Mouse (Mus musculus) adrenal gland, postnatal 4 days (tissue): ENCODE measurements at regions not wholly inside any gene's neighbourhood (a gene's known extent, or its start where the extent isn't known, plus 50 kb on each side); places are given as distances from the start of the nearest gene placed in this dataset.
"Not testable (repeated sequence)": the region's sequence is repeated elsewhere in the genome, so short reads cannot be mapped to it uniquely, and the experiment has no call there.

ENCODE experiments used
- DNase-seq, 2 experiments: peaks; one replicate each; pipeline ENCODE4 v3.0.0; 2021 to 2022; ENCODE audit warnings: low spot score in 2 of 2, mixed read lengths in 2 of 2

DNA sequence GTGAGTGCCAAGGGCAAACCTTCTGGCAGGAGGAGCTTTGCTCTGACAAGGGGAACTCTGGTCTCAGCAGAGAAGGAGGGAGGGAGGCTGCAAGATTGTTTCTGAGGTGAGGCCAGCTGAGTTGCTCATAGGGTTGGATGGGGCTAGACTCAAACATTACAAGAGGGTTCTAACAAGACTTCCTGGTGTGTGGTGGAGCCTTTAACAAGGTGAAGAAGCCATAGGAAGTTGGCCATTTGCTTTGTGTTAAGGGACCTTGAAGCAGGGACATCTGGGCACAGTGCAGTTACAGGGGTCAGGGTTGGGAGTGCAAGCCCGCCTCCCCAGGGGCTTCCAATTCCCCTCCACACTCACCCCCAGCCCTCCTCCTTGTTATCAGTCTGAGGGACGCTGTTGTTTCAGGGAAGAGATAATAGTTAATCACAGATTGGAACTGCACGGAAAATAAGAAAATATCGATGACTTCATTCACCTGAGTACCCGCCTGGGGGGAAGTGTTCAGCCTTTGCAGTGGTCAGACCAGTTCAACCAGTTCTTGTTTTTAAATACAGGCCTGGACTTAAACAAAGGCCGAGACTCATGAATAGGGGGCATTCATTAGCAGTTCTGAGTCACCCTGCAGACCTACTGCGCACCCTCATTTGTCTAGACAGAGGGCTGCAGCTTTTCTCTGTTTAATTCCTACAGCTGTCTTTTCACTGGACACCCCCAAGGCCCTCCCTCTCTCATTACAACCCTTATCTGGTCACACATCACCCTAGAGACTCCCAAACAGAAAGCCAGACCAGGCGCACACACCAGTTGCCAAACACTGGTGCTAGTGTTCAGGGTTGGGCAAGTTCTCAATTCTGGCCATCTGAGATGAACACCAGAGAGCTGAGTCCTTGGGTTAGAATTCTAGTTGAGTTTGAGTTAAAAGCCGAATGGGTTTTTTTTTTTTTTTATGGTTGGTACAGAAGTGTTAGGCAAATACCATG, 139.5 kb downstream of the Bcl2l11 start:
- DNase-seq, result no peak

DNA sequence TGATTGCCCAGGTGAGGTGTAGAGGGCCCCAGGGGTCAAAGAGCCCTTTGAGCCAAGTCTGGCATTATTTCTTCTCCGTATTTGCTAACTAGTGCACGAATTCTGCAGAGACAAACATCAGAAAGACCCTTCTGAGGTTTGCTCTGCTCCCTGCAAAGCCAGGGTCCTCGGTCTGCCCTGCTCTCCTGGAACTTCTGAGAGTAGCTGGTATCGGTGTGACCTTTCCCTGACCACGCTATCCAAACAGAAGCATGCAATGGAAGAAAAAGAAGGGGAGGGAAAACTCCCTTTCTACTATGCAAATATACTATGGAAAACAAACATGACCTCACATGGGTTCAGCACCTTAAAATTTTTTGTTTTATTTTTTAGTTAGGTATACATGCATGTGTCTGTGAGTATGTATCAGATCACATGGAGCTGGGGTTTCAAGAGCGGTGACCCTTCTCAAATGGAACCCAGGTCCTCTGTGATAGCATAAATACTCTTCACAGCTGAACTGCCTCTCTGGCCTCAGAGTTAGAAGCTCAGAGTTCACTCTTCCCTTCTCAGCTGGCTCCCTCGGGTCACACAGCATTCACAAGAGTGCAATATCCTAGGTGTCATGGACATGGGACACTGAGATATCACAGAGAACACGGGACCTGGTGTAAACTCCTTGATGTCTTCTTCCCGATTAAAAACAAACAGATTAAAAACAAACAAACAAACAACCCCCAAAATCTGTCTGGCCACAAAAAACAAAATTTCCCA, 144.7 kb downstream of the Bcl2l11 start:
- DNase-seq, result no peak

DNA sequence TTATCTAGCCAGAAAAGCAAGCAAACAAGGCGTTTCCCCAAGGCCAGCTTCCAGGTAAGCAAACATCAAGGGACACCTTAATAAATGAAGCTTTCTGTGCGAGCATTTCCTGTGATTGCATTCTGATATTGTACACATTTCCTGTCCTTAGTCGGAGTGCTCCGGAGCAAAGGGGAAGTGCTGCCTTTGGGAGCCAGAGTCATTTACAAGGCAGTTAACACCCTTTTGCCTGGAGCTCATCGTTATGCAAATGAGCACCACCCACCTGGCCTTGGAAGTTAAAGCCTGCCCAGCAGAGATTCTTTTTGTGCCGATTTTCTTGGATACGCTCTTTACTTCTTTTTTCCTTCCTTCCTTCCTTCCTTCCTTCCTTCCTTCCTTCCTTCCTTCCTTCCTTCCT, 147.0 kb downstream of the Bcl2l11 start:
- no peak for DNase-seq

DNA sequence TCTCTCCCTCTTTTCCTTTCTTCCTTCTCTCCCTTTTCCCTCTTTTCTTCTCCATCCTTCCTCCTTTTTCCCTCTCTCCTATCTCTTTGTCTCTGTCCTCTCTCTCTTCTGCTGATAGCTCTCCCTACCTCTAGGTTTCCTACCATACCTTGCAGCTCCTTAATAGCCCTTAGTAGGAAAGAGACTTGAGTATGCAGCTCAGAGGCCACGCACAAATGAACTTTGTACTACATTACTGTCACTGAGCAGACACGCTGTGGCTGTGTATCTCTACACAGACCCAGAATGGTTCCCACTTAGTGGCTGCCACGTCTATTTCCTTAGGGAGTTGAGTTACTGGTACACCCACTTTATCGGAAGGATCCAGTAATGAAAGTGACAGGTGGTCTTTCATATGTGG, 147.5 kb downstream of the Bcl2l11 start:
- no peak for DNase-seq

DNA sequence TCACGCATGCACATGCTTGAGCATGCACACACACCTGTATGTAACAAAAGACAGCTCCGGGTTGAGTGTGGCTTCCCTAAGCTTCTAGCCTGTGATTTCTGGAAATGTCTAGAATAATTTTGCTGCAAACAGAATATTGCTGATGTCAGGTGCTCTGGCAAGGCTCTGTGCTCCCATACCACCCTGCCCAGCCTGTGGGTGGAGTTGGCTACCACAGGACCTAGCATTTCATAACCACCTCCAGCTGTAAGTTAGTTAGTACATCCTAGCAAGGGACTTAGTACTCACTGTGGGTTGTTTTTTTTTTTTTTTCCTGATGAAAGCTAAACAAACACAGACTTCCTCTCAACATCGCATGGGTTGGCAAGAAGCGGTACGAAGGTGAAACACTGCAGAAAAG, 150.5 kb downstream of the Bcl2l11 start:
- no peak for DNase-seq

DNA sequence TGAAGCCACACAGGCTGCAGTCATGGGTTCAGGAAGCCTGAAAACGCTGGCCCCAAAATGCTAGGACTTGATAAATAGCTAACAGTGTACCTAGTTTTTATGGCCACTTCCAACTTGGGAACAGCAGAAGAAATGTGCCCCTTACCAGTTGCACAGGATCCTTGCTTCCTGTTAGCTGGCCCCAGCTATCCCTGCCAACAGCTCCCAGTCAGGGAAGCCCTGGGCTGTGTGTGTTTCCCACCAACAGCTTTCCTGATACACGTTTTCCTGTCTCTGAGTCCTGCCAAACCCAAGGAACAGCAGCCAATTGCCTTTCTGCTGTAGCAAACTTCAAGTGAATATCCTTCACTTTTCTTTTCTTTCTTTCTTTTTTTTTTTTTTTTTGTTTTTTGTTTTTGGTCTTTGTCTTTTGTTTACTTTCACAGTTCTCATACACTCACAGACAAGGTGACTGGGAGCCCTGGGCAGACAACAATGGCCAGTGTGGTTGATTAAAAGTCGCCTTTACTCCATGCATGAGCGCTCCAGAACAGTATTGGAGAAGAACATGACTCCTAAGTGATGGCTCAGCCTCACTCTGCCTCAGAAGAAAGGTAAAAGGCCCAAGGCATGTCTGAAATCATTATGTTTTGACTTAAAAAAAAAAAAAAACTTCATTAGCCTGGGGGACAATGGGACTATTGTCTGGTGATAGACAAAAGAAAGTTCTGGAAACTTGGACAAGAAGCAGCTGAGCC, 151.7 kb downstream of the Bcl2l11 start:
- no peak for DNase-seq

DNA sequence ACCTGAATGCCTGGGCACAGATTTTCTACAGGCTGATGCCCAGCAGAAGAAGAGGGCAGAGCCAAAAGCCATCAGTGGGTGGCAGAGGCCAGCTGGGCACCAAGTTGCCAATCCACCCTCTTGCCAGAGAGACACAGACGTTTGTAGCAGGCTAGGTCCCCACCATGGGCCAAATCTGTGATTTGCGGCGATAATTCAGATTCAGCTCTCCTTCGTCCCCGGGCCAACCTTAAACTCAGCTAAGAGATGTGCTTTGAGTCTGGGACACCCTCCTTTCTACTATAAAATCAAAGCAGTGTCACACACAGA, 152.2 kb downstream of the Bcl2l11 start:
- DNase-seq, result no peak

DNA sequence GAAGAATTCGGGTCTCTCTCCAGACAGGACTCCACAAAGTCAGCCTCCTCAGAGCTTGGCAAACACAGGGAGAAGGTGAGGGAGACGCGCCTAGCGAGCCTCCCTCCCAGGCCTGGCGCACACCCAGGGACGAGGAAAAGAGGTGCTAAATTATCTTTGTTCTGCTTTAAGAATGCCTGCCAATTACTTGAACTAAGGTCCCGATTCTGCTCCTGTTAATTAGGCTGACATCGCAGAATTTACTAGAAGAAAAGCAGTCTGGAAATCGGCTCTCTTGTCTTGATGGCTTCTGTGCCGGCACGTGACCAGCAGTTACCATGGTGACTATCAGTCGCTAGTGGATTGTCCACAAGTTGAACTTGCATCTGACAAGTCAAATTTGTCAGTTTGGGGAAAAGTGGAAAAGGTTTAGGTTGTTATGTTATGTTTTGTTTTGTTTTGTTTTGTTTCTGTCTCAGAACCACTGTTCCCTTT, 152.8 kb downstream of the Bcl2l11 start:
- no peak for DNase-seq

DNA sequence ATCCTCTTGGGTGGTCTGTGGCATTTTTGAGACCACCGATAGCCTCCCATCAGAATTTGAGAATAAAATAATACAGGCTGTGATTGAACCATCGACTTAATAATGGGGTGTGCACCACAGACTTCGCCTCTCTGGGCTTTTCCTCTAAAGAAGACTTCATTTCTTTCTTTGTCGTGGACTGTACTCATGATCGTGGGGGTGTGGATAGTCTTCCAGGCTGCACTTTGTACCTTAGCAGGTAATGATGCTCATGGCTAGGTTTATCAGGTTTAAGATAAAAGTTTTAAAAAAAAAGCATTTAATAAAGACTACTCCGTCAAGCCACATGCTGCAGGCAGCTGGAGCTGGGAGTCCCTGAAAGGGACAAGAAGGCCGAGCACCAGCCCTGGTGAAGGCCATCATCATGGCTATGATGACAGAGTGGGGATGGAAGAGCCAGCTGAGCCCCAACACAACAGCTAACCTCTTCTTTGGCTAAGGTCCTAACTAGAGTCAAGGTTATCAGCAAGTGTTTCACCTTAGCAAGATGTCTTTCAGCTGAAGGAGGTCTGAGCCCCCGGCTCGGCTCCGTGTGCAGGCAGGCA, 153.4 kb downstream of the Bcl2l11 start:
- DNase-seq, result no peak

DNA sequence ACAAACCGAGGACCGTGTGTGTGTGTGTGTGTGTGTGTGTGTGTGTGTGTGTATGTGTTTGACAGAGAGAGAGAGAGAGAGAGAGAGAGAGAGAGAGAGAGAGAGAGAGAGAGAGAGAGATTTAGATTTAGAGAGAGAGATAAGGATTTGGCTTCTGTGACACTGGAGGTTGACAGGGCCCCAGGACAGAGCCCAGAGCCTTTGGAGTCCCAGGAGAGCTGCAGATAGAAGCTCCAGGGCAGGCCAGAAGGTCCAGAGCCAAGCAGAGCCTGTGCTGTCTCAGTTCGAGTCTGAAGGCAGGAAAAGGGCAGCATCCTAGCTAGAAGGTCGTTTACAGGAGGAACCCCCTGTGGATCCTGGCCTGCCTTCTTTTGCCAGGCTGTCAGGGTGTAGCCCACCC, 156.8 kb downstream of the Bcl2l11 start:
- no peak for DNase-seq

DNA sequence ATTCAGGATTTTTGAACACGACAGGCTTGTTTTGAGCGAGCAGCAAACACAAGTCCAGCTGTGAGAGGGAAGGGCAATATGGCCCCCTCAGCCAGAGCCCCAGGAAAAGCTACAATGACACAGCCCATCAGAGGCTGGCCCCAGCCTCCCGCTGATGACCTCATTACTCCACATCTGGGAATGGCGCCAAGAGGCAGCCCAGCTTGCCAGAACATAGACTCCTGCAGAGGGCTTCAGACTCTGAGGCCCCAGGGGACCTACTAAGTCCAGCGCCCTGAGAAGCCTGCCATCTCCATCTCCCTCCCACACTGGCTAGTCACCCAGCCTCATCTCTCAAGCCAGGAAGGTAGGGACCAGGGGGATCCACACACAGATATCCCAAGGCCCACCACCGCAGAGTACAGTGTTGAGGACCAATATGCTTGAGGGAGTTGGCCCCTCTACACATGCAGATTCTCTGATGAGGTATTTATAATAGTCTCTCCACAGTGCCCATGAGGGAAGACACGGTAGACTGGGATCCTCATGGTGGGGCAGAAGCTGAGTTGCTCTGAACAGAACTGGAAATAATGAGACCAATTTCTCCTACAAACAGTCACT, 159.1 kb downstream of the Bcl2l11 start:
- DNase-seq, result peak; percentile 62 to 80

DNA sequence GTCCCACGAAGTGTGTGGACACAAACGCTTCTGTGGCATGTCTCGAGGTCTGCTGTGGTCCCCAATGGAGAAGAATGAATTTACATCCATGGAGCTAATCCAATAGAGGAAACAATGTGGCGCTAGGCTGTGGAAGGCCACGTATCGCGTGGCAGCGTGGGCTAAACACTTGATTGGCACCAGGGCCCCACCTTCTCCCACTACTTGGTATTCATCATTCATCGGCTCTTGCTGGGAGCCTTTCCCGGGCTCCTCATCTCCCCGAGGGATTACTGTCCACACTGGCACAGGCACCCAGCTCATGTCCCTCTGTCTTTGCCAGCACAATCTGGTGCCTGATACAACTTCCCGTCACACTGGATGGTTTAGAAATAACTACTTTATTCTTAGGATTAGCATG, 159.6 kb downstream of the Bcl2l11 start:
- DNase-seq, result no peak

DNA sequence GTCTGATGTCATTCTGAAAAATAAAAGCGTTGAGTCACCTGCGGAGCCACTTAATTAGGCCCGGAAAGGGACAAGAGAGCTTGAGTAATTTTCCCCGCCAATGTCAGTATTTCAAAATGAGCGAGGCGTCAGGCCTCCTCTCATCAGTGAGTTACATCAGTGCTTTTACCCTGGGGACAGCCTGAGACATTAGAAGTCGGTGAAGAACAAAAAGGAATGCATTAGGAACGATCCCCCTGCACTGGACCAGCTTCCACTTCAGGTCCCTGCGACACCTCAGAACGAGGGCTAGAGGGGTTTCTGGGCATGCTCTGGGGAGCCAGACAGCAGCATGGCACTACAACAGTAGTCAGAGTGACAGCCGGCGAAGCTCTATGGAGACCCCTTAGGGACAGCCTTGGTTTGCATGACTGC, 162.3 kb downstream of the Bcl2l11 start:
- no peak for DNase-seq

DNA sequence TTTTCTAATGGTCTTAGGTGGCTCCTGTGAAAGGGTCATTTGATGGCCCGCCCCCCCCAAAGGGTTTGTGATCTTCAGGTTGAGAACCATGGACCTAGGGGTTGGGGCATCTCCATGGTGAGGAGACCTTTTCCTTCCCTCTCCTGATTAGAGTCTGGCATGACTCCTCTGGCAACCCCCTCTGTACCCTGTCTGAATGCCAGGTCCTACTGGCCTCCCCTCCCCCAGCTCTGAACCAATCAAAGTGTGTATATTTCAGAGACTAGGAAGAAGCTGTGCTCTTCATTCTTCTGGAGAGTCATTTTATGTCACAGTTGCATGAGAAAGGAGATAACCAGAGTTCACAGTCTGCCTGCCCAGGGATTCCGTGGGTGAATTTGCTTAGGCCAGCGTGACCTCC, 164.8 kb downstream of the Bcl2l11 start:
- no peak for DNase-seq

DNA sequence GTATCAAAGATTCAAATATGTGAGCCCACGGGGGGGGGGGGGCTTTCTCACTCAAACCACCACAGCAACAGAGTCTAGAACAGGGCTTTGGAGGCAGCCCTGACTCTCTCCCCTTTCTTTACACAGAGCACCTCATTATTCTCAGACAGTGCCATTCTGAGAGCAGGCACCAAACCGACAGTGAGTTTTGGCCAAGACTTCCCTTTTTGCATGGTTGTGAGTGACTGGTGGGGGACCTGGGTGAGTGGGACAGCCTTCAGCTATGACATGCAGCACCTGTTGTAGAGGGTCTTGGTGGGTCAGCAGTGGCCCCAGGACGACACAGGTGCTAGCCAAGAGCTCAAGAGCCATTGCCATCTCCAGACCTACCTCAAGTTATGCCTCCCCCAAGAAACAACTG, 168.8 kb downstream of the Bcl2l11 start:
- no peak for DNase-seq

DNA sequence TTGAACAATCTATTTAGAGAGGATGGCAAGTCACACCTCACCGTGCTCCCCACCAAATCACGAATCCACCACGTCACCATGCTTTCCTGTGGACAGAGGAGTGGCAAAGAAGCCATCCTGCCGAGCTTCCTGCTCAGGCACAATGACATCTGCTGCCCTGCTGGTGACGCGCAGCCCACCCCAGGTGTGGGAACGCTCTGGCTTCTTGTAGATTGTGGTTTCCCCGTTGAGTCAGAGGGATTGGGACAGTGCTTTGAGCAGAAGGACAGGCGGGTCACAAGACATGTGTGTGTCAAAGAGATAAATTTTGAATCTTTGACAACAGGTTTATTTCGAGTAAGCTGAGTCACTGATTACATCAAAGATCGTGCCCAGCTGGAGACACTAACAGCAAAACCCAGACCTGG, 169.2 kb downstream of the Bcl2l11 start:
- no peak for DNase-seq

DNA sequence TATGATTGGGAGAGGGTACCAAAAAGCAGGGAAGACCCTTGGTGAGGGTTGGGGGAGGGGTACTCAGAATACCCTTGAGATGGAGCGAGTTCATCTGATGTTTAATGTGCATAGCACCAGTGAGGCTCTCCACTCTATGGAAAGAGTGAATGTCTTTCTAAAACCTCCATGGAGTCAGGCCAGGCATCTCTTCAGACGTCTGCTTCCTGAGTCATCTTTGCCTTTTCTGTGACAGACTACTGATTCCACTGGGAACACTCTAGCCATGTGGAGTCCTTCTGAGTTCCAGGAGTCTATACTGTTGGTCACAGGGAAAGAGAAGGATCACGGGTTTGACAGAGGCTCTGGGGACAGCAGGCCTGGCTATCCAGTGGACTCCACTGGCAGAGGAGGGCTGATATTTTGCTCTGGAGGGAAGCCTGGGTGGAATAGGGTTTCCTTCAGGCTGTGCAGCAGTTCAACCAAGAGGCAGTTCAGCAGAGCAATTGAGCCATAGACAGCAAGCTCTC, 169.9 kb downstream of the Bcl2l11 start:
- no peak for DNase-seq

DNA sequence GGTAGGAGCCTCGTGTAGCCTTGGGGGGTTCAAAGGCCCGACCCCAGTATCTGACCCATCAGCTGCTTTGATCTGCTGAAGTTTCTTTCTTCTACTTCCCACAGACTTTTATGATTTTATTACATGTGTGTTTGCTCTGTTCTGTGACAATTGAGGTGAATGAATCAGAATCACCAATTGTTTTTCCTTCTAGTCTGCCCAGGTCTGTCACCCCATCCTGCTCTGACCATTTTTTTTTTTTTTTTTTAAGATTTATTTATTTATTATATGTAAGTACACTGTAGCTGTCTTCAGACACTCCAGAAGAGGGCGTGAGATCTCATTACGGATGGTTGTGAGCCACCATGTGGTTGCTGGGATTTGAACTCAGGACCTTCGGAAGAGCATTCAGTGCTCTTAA, 170.6 kb downstream of the Bcl2l11 start:
- not testable (repeated sequence) for DNase-seq

DNA sequence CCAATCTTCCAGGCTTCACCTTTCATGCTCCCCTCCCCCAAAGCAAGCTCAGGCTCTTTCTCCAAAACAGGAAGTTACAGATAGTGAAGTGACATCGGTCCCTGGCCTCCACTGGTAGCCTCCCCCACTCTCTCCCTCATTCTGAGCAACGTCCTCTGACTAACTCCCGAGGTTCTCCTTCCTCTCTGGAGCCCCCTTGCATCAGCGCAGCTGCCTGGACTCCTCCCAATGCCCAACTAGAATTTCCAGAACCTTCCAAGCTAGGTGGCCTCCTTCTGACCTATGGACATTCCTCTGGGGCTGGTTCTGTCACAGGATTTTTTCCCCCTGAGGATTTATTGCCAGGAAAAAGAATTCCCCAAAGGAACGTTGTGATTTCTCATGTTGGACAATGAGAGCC, 171.1 kb downstream of the Bcl2l11 start:
- no peak for DNase-seq

DNA sequence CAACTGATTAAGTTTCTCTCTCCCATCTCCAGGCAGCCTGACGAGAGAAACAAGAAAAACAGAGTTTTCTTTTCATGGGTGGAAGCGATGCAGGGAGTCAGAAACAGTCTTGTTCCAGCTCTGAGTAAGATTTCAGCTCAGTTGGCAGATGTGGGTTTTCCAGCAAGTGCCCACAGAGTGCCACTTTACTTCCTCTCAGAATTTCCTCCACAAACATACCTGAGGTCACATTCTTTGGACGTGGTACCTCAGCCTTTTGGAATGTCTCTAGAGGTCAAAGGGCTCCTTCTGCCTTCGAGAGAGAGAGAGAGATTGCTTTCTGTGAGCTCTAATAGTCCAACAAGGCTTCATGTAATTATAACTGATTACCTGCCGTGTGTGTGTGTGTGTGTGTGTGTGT, 172.0 kb downstream of the Bcl2l11 start:
- DNase-seq, result no peak

DNA sequence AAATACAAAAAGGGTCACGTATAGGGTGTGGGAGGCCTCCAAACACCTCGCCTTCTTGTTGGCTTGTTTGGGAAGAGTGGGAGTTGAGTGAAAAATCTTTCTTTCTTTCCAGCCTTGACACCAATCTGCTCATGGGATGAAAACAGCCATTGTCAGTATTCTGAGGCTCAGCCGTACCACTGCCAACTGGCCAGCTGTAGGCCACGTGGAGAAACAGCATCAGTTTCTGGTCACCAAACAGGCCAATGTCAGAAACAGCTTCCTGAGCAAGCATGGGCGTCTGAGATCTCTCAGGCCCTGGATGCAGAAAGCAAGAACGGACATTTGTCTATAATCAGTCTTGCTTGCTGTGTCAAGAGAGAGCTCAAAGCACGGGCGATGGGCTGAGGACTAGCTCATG, 173.2 kb downstream of the Bcl2l11 start:
- DNase-seq, result no peak
